Mouse (Mus musculus): Measurements from ENCODE around the gene Gzmn. TPM values are rescaled to one million over a fixed set of nuclear protein-coding genes. Genes with fewer than 3 reads are reported as not detected.
"Not testable (repeated sequence)": the region's sequence is repeated elsewhere in the genome, so short reads cannot be mapped to it uniquely, and the experiment has no call there.

Gene Gzmn
- polyA plus RNA-seq (2011; ENCODE audit: insufficient read depth, insufficient read length, low replicate concordance, missing spikeins) = not detected in 2 replicates

DNA sequence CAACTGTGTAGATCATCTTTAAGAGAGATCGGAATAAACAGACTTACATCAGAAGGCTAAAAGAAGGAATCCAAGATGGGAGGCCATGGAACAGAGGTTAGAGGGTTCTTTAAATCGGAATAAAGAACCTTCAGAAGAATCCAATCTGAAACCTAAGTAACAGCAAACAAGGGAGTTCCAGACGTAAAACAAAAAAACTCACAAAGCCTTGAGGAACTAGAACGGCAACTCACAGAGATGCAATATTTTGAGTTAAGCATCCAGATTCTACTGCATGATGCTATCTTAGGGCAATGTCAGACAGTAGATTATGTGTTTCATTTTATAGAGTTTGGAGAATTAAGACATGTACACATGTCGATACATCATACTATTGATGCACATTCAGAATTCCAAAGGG lies at the start of gene Gzmn:
TSS of gene Gzmn (minus strand) at position 101 of the 400 bp plus-strand sequence.
- no peak for TF ChIP-seq POLR2A (IDR thresholded peaks at IDR 0.05; ENCODE audit: borderline replicate concordance, control insufficient read depth, low read depth, low read length)
- TF ChIP-seq CTCF (IDR thresholded peaks at IDR 0.05; ENCODE audit: control insufficient read depth, insufficient read depth, low read length) = no peak
- Histone ChIP-seq H3K4me1 (ENCODE audit: control insufficient read depth, insufficient read depth, low read length) (no peaks in the 10 kb centered on the region), H3K4me3 (replicated peaks; ENCODE audit: control insufficient read depth, low read depth, low read length) (no peak within 1 kb of the TSS), H3K27ac (ENCODE audit: control insufficient read depth, insufficient read depth, low read depth, low read length, poor library complexity) (no peak within 1 kb of the TSS)
- WGBS = 86% methylated on average over 5 of the region's 5 CpGs

DNA sequence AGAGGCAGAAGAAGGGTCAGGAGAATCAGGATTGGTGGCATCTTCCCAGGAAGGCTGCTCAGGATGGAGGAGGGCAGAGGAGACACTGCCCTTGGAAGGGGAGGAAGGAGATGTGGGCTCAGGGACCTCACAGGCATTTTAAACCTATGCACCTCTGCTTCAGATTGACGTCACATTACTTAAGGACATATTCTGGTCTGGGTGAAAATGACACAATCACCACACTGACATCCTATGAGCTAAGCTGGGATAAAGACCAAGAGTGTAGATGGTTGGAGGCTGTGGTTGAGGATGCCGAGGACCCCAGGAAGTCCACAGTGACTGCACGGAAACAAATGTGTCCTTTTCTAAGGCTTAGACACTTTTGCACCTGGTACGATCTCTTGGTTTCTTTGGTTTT lies 36.9 kb upstream of the Gzmn start, which contains the start of gene Gzmf:
TSS of gene Gzmf (minus strand) at position 101 of the 400 bp plus-strand sequence.
- H3K4me1 ChIP-seq (ENCODE audit: control insufficient read depth, insufficient read depth, low read length) = no peaks in the 10 kb centered on the region
- TF ChIP-seq POLR2A (IDR thresholded peaks at IDR 0.05; ENCODE audit: borderline replicate concordance, control insufficient read depth, low read depth, low read length) = no peak
- TF ChIP-seq CTCF (IDR thresholded peaks at IDR 0.05; ENCODE audit: control insufficient read depth, insufficient read depth, low read length) = no peak
- 78% methylated on average over 4 of the region's 4 CpGs for whole genome bisulfite sequencing

DNA sequence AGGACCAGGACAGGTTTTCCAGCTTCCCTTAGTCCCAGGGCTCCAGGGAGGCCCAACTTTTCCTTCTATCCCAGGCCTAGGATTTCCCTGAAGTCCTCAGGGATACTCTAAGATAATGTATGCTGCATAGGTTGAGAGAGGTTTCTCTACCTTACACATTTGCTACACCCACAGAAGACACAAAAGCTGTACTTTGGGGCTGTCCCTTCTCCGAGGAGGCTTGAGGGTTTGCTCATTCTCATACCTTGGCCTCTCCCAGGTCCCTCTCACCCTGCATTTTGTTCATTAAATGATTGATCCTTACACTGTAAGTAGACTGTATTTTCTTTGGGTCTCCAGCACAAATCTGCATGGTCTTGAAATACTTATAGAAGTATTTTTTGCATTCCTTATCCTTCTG lies 31.2 kb upstream of the Gzmn start:
- no peak overlapping the region for H3K4me3 ChIP-seq (replicated peaks; ENCODE audit: control insufficient read depth, low read depth, low read length)
- no peak overlapping the region for H3K27ac ChIP-seq (ENCODE audit: control insufficient read depth, insufficient read depth, low read depth, low read length, poor library complexity)
- TF ChIP-seq CTCF (IDR thresholded peaks at IDR 0.05; ENCODE audit: control insufficient read depth, insufficient read depth, low read length) (no peak), POLR2A (IDR thresholded peaks at IDR 0.05; ENCODE audit: borderline replicate concordance, control insufficient read depth, low read depth, low read length) (no peak)
- H3K4me1 ChIP-seq (ENCODE audit: control insufficient read depth, insufficient read depth, low read length) = no peaks in the 10 kb centered on the region
- WGBS = 58% methylated on average over 1 of the region's 1 CpGs

More for the DNA sequence above, 36.9 kb upstream of the Gzmn start, which contains the start of gene Gzmf:
- Histone ChIP-seq H3K4me3 (replicated peaks; ENCODE audit: control insufficient read depth, low read depth, low read length) (no peak within 1 kb of the TSS), H3K27ac (ENCODE audit: control insufficient read depth, insufficient read depth, low read depth, low read length, poor library complexity) (no peak within 1 kb of the TSS)

DNA sequence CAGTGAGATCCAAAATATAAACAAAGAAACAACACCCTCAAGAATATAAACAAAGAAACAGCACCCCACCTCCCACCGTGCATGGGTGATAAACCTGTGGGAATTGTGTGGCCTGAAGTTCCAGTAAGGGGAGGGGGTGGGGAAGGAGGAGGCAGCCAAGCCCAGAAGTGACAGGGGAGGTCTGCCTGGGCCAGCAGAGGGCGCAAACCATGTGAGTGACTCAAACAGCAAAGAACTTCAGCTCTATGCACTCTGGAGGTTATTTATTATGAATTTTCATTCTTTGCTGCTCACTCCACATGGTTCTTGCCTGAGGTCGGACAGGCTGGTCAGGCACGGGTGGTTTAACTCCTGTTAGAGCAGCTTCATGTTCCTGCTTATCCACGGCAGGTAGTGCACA lies 30.6 kb upstream of the Gzmn start:
- WGBS = 31% methylated on average over 5 of the region's 5 CpGs
- H3K4me3 ChIP-seq (replicated peaks; ENCODE audit: control insufficient read depth, low read depth, low read length); H3K4me1 ChIP-seq (ENCODE audit: control insufficient read depth, insufficient read depth, low read length); H3K27ac ChIP-seq (ENCODE audit: control insufficient read depth, insufficient read depth, low read depth, low read length, poor library complexity): not testable (repeated sequence)
- peak; percentile 45 for TF ChIP-seq CTCF (IDR thresholded peaks at IDR 0.05; ENCODE audit: control insufficient read depth, insufficient read depth, low read length)

DNA sequence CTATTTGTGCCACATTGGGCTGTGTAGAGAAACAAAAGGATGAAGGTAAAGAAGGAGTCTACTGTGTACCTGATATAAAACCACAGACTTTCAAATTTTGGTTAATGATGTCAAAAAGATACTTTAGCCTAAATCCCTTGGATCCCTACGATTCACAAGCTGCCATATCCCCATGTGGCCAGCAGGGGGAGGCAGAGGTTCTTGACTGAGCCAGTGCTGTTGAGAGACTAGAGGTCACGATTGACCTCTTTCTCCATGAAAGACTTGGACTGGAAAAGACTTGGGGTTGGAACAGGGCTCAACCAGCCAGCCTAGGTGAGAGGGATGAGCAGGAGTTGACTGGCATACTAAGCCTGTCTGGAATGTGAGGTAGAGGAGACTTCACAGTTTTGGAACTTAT lies 29.6 kb upstream of the Gzmn start:
- WGBS = 3% methylated on average over 2 of the region's 2 CpGs
- Histone ChIP-seq H3K4me3 (replicated peaks; ENCODE audit: control insufficient read depth, low read depth, low read length) (no peak overlapping the region), H3K4me1 (ENCODE audit: control insufficient read depth, insufficient read depth, low read length) (no peaks in the 10 kb centered on the region), H3K27ac (ENCODE audit: control insufficient read depth, insufficient read depth, low read depth, low read length, poor library complexity) (no peak overlapping the region)
- peak; percentile 84 for TF ChIP-seq CTCF (IDR thresholded peaks at IDR 0.05; ENCODE audit: control insufficient read depth, insufficient read depth, low read length)
- TF ChIP-seq POLR2A (IDR thresholded peaks at IDR 0.05; ENCODE audit: borderline replicate concordance, control insufficient read depth, low read depth, low read length) = no peak

DNA sequence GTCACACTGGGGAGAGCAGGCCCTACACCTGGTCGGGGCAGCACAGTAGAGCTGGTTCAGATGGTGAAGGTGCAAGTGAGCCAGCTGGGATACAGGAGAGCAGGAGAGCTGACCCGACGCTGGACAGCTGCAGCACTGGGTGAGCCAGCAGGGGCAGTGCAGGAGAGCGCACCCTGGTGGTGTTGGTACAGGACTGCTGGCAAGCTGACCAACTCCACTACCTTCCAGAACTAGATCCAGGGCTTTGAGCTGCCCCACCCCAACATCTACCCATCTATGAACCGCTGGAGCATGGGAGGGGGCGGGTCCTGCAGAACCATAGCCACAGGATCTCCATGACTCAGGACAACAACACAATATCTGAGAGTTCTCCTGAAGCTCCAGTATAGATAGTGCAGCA lies 12.5 kb upstream of the Gzmn start:
- TF ChIP-seq POLR2A (IDR thresholded peaks at IDR 0.05; ENCODE audit: borderline replicate concordance, control insufficient read depth, low read depth, low read length) = no peak
- TF ChIP-seq CTCF (IDR thresholded peaks at IDR 0.05; ENCODE audit: control insufficient read depth, insufficient read depth, low read length) = peak; percentile 33; the same call in 1 of the 2 replicates
- no peak overlapping the region for H3K27ac ChIP-seq (ENCODE audit: control insufficient read depth, insufficient read depth, low read depth, low read length, poor library complexity)
- no peaks in the 10 kb centered on the region for H3K4me1 ChIP-seq (ENCODE audit: control insufficient read depth, insufficient read depth, low read length)
- 47% methylated on average over 6 of the region's 6 CpGs for WGBS
- no peak overlapping the region for H3K4me3 ChIP-seq (replicated peaks; ENCODE audit: control insufficient read depth, low read depth, low read length)

DNA sequence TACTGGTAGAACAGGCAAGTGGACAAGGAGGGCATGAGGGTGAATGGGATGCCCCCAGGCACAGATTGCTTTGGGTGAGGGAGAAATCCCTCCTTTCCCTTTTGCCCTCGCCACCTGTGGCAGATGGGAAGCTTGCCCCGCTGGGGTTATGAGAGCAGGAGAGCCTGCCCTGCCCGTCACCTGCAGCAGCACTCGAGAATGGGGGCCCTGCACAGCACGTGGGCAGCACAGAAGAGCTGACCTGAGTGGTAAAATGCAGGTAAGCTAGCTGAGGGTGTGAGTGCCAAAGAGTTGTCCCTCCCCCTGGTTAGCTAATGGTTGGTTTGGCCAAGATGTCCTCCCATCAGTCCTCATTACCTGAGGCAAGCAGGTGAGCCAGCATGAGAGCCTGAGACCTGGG lies 12.1 kb upstream of the Gzmn start:
- H3K4me3 ChIP-seq (replicated peaks; ENCODE audit: control insufficient read depth, low read depth, low read length) = no peak overlapping the region
- WGBS = 60% methylated on average over 5 of the region's 5 CpGs
- no peak for TF ChIP-seq POLR2A (IDR thresholded peaks at IDR 0.05; ENCODE audit: borderline replicate concordance, control insufficient read depth, low read depth, low read length)
- no peak overlapping the region for H3K27ac ChIP-seq (ENCODE audit: control insufficient read depth, insufficient read depth, low read depth, low read length, poor library complexity)
- H3K4me1 ChIP-seq (ENCODE audit: control insufficient read depth, insufficient read depth, low read length) = no peaks in the 10 kb centered on the region

DNA sequence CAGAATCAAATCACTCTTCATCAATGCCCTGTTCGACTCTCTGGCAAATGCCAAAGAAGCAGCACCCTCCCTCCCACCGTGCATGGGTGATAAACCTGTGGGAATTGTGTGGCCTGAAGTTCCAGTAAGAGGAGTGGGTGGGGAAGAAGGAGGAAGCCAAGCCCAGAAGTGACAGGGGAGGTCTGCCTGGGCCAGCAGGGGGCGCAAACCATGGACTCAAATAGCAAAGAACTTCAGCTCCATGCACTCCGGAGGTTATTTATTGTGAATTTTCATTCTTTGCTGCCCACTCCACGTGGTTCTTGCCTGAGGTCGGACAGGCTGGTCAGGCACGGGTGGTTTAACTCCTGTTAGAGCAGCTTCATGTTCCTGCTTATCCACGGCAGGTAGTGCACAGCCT lies 3.3 kb upstream of the Gzmn start:
- peak; percentile 63 for TF ChIP-seq CTCF (IDR thresholded peaks at IDR 0.05; ENCODE audit: control insufficient read depth, insufficient read depth, low read length)
- WGBS = 16% methylated on average over 8 of the region's 8 CpGs
- H3K4me3 ChIP-seq (replicated peaks; ENCODE audit: control insufficient read depth, low read depth, low read length); H3K4me1 ChIP-seq (ENCODE audit: control insufficient read depth, insufficient read depth, low read length); H3K27ac ChIP-seq (ENCODE audit: control insufficient read depth, insufficient read depth, low read depth, low read length, poor library complexity): not testable (repeated sequence)

DNA sequence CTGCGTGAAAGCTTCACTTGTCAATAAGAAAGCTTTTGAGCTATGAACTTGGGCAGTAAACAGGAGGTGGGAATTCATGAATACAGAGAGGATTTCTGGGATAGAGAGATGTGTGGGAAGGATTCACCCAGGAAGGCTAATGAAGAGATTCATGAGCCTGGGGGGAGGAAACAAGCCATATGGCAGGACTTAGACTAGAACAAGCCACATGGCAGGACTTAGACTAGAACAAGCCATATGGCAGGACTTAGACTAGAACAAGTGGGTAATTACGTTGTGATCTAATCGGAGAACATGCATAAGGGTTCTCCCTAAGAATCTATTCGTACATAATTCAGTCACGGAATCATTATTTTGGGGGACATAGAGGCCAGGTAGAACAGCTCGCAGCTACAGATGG lies 1.0 kb downstream of the Gzmn start:
- 88% methylated on average over 6 of the region's 6 CpGs for WGBS
- Histone ChIP-seq H3K4me1 (ENCODE audit: control insufficient read depth, insufficient read depth, low read length) (no peaks in the 10 kb centered on the region), H3K4me3 (replicated peaks; ENCODE audit: control insufficient read depth, low read depth, low read length) (no peak overlapping the region), H3K27ac (ENCODE audit: control insufficient read depth, insufficient read depth, low read depth, low read length, poor library complexity) (no peak overlapping the region)
- TF ChIP-seq POLR2A (IDR thresholded peaks at IDR 0.05; ENCODE audit: borderline replicate concordance, control insufficient read depth, low read depth, low read length) (no peak), CTCF (IDR thresholded peaks at IDR 0.05; ENCODE audit: control insufficient read depth, insufficient read depth, low read length) (no peak)
